Mouse (Mus musculus): ENCODE measurements around the gene Thada.

GRCm38 (mm10) chr17:84155029-84155338, 311.0 kb downstream of the Thada start:
- TF ChIP-seq TBP (conservative IDR thresholded peaks at IDR 0.05; ENCODE audit: low read depth, low read length) (no peak), CTCF (conservative IDR thresholded peaks at IDR 0.05 in 1 of 2, IDR thresholded peaks at IDR 0.05 in 1 of 2; ENCODE audit: low read depth in 2 of 2, low read length in 2 of 2) (no peak), ZC3H11A (IDR thresholded peaks at IDR 0.05; ENCODE audit: low read depth, low read length) (no peak), POLR2A (IDR thresholded peaks at IDR 0.05; ENCODE audit: low read depth, low read length) (no peak), JUN (IDR thresholded peaks at IDR 0.05; ENCODE audit: insufficient read depth, low read depth, low read length) (no peak)

All from CH12.LX (cell line).